Mouse (Mus musculus) G1E (cell line): ENCODE results near the gene Hexim1.

Experiments
- CTCF ChIP-seq: IDR thresholded peaks from 2 replicates; pipeline ENCODE4 v1.5.1; 2012; ENCODE audit warnings: low read depth, low read length, inconsistent platforms, mixed read lengths
- TAL1 ChIP-seq: conservative IDR thresholded peaks from 2 replicates; pipeline ENCODE4 v1.6.1; 2012; ENCODE audit warnings: low read depth, low read length, inconsistent platforms, mixed read lengths

DNA sequence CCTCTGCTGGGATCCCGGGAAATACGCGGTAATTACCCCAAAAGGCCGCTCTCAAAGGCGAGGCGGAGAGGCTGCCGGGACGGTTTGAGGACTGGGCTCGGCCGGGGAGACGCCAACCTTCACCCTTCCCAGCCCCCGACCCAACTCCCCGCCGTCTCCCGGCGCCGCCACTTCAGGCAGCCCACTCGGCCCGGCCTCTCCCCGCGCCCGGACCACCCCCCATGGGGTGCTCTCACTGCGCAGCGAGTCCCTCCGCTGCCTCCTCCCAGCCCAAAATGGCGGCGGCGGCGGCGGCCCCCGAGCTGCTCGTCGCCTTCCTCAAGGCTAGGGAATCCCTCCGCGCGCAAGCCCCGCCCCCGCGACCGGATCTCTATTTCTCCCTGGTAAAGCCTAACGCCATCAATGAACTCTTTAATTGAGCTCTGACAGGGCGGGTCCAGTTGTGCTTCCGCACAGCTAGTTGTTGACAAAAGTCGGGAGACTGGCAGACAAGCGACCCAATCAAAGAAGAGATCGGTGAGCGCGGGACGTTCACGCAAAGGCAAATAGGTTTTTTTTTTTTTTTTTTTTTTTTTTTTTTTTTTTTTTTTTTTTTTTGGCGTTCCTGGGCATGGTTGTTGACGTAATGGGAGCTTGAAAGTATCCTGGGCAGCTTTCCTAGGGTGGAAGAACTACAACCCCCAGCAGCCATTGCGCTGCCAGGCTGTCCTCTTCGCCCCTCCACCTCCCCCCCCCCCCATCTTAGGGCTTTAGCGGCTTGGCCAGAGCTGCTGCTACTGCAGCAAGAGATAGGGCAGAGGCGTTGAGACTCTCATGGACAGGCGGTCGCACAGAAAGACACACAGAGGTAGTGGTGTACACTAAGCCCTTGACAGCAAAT, 16.8 kb downstream of the Hexim1 start:
- TF ChIP-seq CTCF (no peak), TAL1 (no peak)
